Mouse (Mus musculus) kidney, adult 2 months (tissue): ENCODE results near the gene Rufy1.

Source experiments
- CTCF ChIP-seq: fragments of 200-500 bp; conservative IDR thresholded peaks from 2 replicates; pipeline ENCODE4 v1.5.1; 2011; ENCODE audit warnings: low read depth, mild to moderate bottlenecking, control low read depth, low read length, moderate library complexity, mixed read lengths; ENCODE audit not compliant: insufficient read depth, insufficient read length
- POLR2A ChIP-seq: fragments of 200-500 bp; IDR thresholded peaks from one replicate; pipeline ENCODE4 v1.6.1; 2011; ENCODE audit warnings: low read depth, low read length, control low read depth

DNA sequence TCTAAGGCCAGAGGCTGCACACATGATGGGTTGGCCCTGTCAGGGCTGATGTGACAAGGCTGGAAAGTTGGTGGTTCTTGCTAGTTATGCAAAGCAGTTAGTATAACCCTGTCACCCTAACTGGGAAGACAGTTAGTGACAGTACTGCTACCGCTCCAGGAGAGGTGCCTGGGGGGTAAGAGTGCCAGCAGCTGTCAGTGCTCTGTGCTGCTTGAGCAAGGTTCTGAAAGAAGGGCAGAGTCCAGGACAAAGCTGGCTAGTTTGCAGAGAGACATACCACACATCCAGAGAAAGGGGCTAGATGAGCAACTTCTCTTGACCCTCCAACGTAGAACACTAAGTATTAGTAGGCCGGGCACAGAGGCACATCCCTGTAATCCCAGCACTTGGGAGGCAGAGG lies 28.4 kb downstream of the Rufy1 start:
- no peak for TF ChIP-seq POLR2A
- TF ChIP-seq CTCF, result no peak
